Mouse (Mus musculus): Measurements from ENCODE around the gene Gm21293. TPM values are rescaled to one million over a fixed set of nuclear protein-coding genes. Genes with fewer than 3 reads are reported as not detected.

Gm21293 gene
- not detected in 2 replicates for polyA plus RNA-seq (2012; ENCODE audit: low replicate concordance)

DNA sequence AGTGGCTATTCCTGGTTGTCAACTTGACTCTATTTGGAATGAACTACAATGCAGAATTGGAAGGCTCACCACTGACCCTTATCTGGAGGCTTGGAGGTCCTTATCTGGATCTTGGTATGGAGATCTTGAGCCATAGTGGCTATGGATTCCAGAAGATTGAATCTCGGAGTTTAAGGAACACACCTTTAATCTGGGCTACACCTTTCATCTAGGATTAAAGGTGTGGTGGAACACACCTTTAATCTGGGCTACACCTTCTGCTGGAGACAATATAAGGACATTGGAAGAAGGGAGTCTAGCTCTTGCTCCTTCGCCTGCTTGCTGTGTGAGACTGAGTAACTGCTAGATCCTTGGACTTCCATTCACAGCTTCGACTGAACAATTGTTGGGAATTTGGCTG, at the start of gene Gm21293:
Gm21293 (plus strand) TSS at position 301 of the 400 bp plus-strand sequence.

DNA sequence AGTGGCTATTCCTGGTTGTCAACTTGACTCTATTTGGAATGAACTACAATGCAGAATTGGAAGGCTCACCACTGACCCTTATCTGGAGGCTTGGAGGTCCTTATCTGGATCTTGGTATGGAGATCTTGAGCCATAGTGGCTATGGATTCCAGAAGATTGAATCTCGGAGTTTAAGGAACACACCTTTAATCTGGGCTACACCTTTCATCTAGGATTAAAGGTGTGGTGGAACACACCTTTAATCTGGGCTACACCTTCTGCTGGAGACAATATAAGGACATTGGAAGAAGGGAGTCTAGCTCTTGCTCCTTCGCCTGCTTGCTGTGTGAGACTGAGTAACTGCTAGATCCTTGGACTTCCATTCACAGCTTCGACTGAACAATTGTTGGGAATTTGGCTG, 8.4 kb downstream of the Gm21293 start, which contains the start of gene Gm6763:
Gm6763 (plus strand) TSS at position 301 of the 400 bp plus-strand sequence.

DNA sequence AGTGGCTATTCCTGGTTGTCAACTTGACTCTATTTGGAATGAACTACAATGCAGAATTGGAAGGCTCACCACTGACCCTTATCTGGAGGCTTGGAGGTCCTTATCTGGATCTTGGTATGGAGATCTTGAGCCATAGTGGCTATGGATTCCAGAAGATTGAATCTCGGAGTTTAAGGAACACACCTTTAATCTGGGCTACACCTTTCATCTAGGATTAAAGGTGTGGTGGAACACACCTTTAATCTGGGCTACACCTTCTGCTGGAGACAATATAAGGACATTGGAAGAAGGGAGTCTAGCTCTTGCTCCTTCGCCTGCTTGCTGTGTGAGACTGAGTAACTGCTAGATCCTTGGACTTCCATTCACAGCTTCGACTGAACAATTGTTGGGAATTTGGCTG, 16.9 kb downstream of the Gm21293 start, which contains the start of gene Gm8764:
Gm8764 (plus strand) TSS at position 301 of the 400 bp plus-strand sequence.

GRCm38 (mm10) chr10:104168215-104168614, 25.4 kb downstream of the Gm21293 start, which contains the start of gene Gm21304:
TSS of gene Gm21304 (plus strand) at chr10:104168515.

GRCm38 (mm10) chr10:104176724-104177123, 33.9 kb downstream of the Gm21293 start, which contains the start of gene Gm21312:
TSS of gene Gm21312 (plus strand) at chr10:104177024.

DNA sequence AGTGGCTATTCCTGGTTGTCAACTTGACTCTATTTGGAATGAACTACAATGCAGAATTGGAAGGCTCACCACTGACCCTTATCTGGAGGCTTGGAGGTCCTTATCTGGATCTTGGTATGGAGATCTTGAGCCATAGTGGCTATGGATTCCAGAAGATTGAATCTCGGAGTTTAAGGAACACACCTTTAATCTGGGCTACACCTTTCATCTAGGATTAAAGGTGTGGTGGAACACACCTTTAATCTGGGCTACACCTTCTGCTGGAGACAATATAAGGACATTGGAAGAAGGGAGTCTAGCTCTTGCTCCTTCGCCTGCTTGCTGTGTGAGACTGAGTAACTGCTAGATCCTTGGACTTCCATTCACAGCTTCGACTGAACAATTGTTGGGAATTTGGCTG, 42.4 kb downstream of the Gm21293 start, which contains the start of gene Gm20765:
Gm20765 (plus strand) TSS at position 301 of the 400 bp plus-strand sequence.

GRCm38 (mm10) chr10:104193742-104194141, 51.0 kb downstream of the Gm21293 start, which contains the start of gene Gm4340:
TSS of gene Gm4340 (plus strand) at chr10:104194042.

Other genes starting within 250 kb of the Gm21293 start
- not detected in 2 replicates for gene Gm6763, start 8.5 kb downstream of the Gm21293 start, polyA plus RNA-seq (2012; ENCODE audit: low replicate concordance)
- not detected in 2 replicates for gene Gm8764, start 17.0 kb downstream of the Gm21293 start, polyA plus RNA-seq (2012; ENCODE audit: low replicate concordance)
- gene Gm21304, start 25.5 kb downstream of the Gm21293 start, polyA plus RNA-seq (2012; ENCODE audit: low replicate concordance), result not detected in 2 replicates
- not detected in 2 replicates for gene Gm21312, start 34.0 kb downstream of the Gm21293 start, polyA plus RNA-seq (2012; ENCODE audit: low replicate concordance)
- gene Gm20765, start 42.5 kb downstream of the Gm21293 start, polyA plus RNA-seq (2012; ENCODE audit: low replicate concordance), result not detected in 2 replicates
- gene Gm4340, start 51.1 kb downstream of the Gm21293 start, polyA plus RNA-seq (2012; ENCODE audit: low replicate concordance), result not detected in 2 replicates

All from leukemia stem cell, adult 10-12 weeks (primary cell).